Mouse (Mus musculus): ENCODE measurements around the gene Rps6kb2. TPM values are rescaled to one million over a fixed set of nuclear protein-coding genes. Genes with fewer than 3 reads are reported as not detected.
"Not testable (repeated sequence)": the region's sequence is repeated elsewhere in the genome, so short reads cannot be mapped to it uniquely, and the experiment has no call there.

Rps6kb2 gene
- total RNA-seq, 2 experiments from 2014 or later, result 38.1 to 39.2 TPM

GRCm38 (mm10) chr19:4121896-4122295 is 41.3 kb downstream of the Rps6kb2 start:
- intact Hi-C loops (cut with DNase I), result not testable (repeated sequence)

GRCm38 (mm10) chr19:4121097-4121805 is 41.9 kb downstream of the Rps6kb2 start:
- intact Hi-C loops (cut with DNase I), result no loop called here
- peak; percentile 98 for DNase-seq

More at GRCm38 (mm10) chr19:4121896-4122295, 41.3 kb downstream of the Rps6kb2 start:
- DNase-seq, result not testable (repeated sequence)

GRCm38 (mm10) chr19:4120496-4120895 is 42.7 kb downstream of the Rps6kb2 start:
- DNase-seq, result no peak
- intact Hi-C loops (cut with DNase I), result no loop called here

GRCm38 (mm10) chr19:4119716-4120487 is 43.3 kb downstream of the Rps6kb2 start:
- DNase-seq, result no peak
- intact Hi-C loops (cut with DNase I), result no loop called here

- no peak for DNase-seq
- intact Hi-C loops (cut with DNase I), result no loop called here
Measured at GRCm38 (mm10) chr19:4118350-4118749, 44.8 kb downstream of the Rps6kb2 start.

- no peak for DNase-seq
- intact Hi-C loops (cut with DNase I), result no loop called here
Measured at GRCm38 (mm10) chr19:4117006-4117405, 46.1 kb downstream of the Rps6kb2 start.

- intact Hi-C loops (cut with DNase I), result no loop called here
- DNase-seq, result no peak
Measured at GRCm38 (mm10) chr19:4115816-4116215, 47.3 kb downstream of the Rps6kb2 start.

- DNase-seq, result no peak
- intact Hi-C loops (cut with DNase I), result no loop called here
Measured at GRCm38 (mm10) chr19:4115144-4115543, 48.0 kb downstream of the Rps6kb2 start.

- intact Hi-C loops (cut with DNase I), result no loop called here
- DNase-seq, result no peak
Measured at GRCm38 (mm10) chr19:4114551-4114950, 48.6 kb downstream of the Rps6kb2 start.

GRCm38 (mm10) chr19:4113806-4114230 is 49.3 kb downstream of the Rps6kb2 start:
- intact Hi-C loops (cut with DNase I), result no loop called here
- no peak for DNase-seq

GRCm38 (mm10) chr19:4113186-4113805 is 49.9 kb downstream of the Rps6kb2 start:
- intact Hi-C loops (cut with DNase I), result no loop called here
- peak; percentile 88 for DNase-seq

GRCm38 (mm10) chr19:4112063-4112960 is 50.8 kb downstream of the Rps6kb2 start:
- intact Hi-C loops (cut with DNase I), result no loop called here
- DNase-seq, result no peak

- DNase-seq, result no peak
- intact Hi-C loops (cut with DNase I), result no loop called here
Measured at GRCm38 (mm10) chr19:4108535-4108934, 54.6 kb downstream of the Rps6kb2 start.

- DNase-seq, result no peak
- intact Hi-C loops (cut with DNase I), result no loop called here
Measured at GRCm38 (mm10) chr19:4106654-4107053, 56.5 kb downstream of the Rps6kb2 start.

- DNase-seq, result no peak
- intact Hi-C loops (cut with DNase I), result no loop called here
Measured at GRCm38 (mm10) chr19:4104675-4105194, 58.4 kb downstream of the Rps6kb2 start.

Other genes starting within 250 kb of the Rps6kb2 start
- 1 to 10 TPM; 1.5 to 1.9 TPM for gene Aldh3b1, start 233.5 kb downstream of the Rps6kb2 start, total RNA-seq (2021)
- 1 to 10 TPM; 6.4 to 8.9 TPM for gene Unc93b1, start 228.2 kb downstream of the Rps6kb2 start, total RNA-seq (2021)
- not detected for gene Aldh3b3, start 204.7 kb downstream of the Rps6kb2 start, total RNA-seq (2021)
- gene Aldh3b2, start 191.0 kb downstream of the Rps6kb2 start, total RNA-seq (2021), result under 1 TPM; 0.40 to 0.64 TPM
- 1 to 10 TPM; 1.4 to 1.6 TPM for gene Acy3, start 176.8 kb downstream of the Rps6kb2 start, total RNA-seq (2021)
- gene Tbx10, start 170.6 kb downstream of the Rps6kb2 start, total RNA-seq (2021), result not detected
- gene Nudt8, start 162.8 kb downstream of the Rps6kb2 start, total RNA-seq (2021), result 10 to 100 TPM; 14.6 to 14.8 TPM
- gene Gm49405, start 162.7 kb downstream of the Rps6kb2 start, total RNA-seq (2021), result 1 to 10 TPM; 4.1 to 4.8 TPM
- 1 to 10 TPM; 8.3 to 9.4 TPM for gene Doc2g, start 160.0 kb downstream of the Rps6kb2 start, total RNA-seq (2021)
- 100 to 1,000 TPM; 185 to 196 TPM for gene Ndufv1, start 150.5 kb downstream of the Rps6kb2 start, total RNA-seq (2021)
- 100 to 1,000 TPM; 288 to 297 TPM for gene Gstp1, start 125.4 kb downstream of the Rps6kb2 start, total RNA-seq (2021)
- gene Gstp2, start 117.3 kb downstream of the Rps6kb2 start, total RNA-seq (2021), result 10 to 100 TPM; 27.2 to 31.6 TPM
- gene Gstp3, start 103.8 kb downstream of the Rps6kb2 start, total RNA-seq (2021), result not detected
- gene Cabp2, start 81.8 kb downstream of the Rps6kb2 start, total RNA-seq (2021), result not detected
- gene Cdk2ap2, start 66.2 kb downstream of the Rps6kb2 start, total RNA-seq (2021), result 10 to 100 TPM; 27.5 to 28.3 TPM
- gene Pitpnm1, start 63.4 kb downstream of the Rps6kb2 start, total RNA-seq (2021), result 100 to 1,000 TPM; 185 to 187 TPM
- gene Aip, start 37.5 kb downstream of the Rps6kb2 start, total RNA-seq (2021), result 10 to 100 TPM; 54.8 to 64.8 TPM
- gene Gpr152, start 23.6 kb downstream of the Rps6kb2 start, total RNA-seq (2021), result not detected
- gene Cabp4, start 19.3 kb downstream of the Rps6kb2 start, total RNA-seq (2021), result not detected
- gene Coro1b, start 14.7 kb downstream of the Rps6kb2 start, total RNA-seq (2021), result 100 to 1,000 TPM in 1 of 2 experiments, 10 to 100 TPM in 1; 92.6 to 107 TPM
- gene Ptprcap, start 9.8 kb downstream of the Rps6kb2 start, total RNA-seq (2021), result 1 to 10 TPM; 1.2 to 1.6 TPM
- 1 to 10 TPM; 2.4 to 3.1 TPM for gene Carns1, start 12.1 kb upstream of the Rps6kb2 start, total RNA-seq (2021)
- gene Tbc1d10c, start 27.9 kb upstream of the Rps6kb2 start, total RNA-seq (2021), result 1 to 10 TPM; 2.1 to 2.4 TPM
- gene Ppp1ca, start 28.7 kb upstream of the Rps6kb2 start, total RNA-seq (2021), result 100 to 1,000 TPM; 318 to 333 TPM
- gene Rad9a, start 38.3 kb upstream of the Rps6kb2 start, total RNA-seq (2021), result 10 to 100 TPM in 1 of 2 experiments, 1 to 10 TPM in 1; 9.8 to 10.6 TPM
- gene Clcf1, start 50.9 kb upstream of the Rps6kb2 start, total RNA-seq (2021), result 1 to 10 TPM; 1.2 to 1.3 TPM
- not detected for gene AC109138.7, start 51.0 kb upstream of the Rps6kb2 start, total RNA-seq (2021)
- gene Pold4, start 68.5 kb upstream of the Rps6kb2 start, total RNA-seq (2021), result 10 to 100 TPM; 11.3 to 11.9 TPM
- gene Ssh3, start 105.8 kb upstream of the Rps6kb2 start, total RNA-seq (2021), result 10 to 100 TPM; 71.0 to 74.6 TPM
- gene Ankrd13d, start 119.8 kb upstream of the Rps6kb2 start, total RNA-seq (2021), result 10 to 100 TPM; 98.4 to 99.3 TPM
- 100 to 1,000 TPM; 143 to 167 TPM for gene Grk2, start 142.9 kb upstream of the Rps6kb2 start, total RNA-seq (2021)
- gene Kdm2a, start 234.9 kb upstream of the Rps6kb2 start, total RNA-seq (2021), result 10 to 100 TPM; 71.2 to 80.9 TPM

Data from left cerebral cortex, postnatal 4 days (tissue).